Mouse (Mus musculus): ENCODE results near the gene Gm10053. TPM values are rescaled to one million over a fixed set of nuclear protein-coding genes. Genes with fewer than 3 reads are reported as not detected.
"Not testable (repeated sequence)": the region's sequence is repeated elsewhere in the genome, so short reads cannot be mapped to it uniquely, and the experiment has no call there.

Gm10053 gene
- 100 to 1,000 TPM; 198 to 308 (median 215) TPM for polyA plus RNA-seq (2017; shearing (Covaris generic))

GRCm38 (mm10) chr19:24875129-24875870, at the start of gene Gm10053:
Gene Gm10053 (plus strand): TSS chr19:24875686.
- ATAC-seq, result not testable (repeated sequence)

DNA sequence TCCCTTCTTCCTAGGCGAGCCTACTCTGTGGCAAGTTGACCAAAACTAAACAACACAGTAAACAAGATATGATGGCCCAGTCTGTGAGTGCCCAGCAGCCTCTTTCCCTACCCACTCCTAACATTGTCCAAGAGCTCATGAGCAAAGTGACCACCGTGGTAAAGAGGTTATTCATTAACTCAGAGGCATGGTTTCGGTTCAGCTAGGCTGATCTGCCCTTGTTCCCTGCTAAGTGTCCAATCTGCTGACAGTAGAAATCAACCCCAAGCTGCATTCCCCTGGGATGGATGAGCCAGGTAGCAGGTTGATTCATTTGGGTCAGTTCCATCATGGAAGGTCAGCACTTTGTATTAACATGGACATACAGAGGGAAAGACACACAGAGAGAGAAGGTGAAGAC, 33.4 kb upstream of the Gm10053 start:
- no peak for ATAC-seq

DNA sequence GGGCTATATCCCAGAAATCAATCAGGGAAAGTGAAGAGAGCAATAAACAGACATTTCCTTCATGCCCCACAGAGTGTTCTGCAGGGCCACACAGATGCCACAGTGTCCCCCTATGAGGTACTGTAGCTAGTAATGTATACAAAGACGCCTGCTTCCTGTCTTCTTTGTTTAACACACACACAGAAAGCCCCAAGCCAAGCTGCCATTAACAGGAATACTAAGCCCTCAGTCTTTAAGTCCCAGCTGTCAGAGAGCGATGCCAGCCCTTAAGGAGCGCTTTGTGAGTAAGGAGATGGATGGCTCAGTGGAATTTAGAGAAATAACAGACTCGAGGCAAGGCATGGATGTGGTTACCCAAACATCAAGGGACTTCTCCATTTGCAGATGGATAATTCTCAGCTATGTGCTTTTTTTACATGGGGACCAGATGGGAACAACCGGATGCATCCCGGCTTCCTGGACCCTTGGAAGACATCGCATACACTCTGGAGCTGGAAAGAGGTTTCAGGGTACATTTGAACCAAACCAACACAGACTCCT, 30.4 kb upstream of the Gm10053 start:
- no peak for ATAC-seq

- ATAC-seq, result no peak
Measured at GRCm38 (mm10) chr19:24848345-24848744, 27.1 kb upstream of the Gm10053 start.

DNA sequence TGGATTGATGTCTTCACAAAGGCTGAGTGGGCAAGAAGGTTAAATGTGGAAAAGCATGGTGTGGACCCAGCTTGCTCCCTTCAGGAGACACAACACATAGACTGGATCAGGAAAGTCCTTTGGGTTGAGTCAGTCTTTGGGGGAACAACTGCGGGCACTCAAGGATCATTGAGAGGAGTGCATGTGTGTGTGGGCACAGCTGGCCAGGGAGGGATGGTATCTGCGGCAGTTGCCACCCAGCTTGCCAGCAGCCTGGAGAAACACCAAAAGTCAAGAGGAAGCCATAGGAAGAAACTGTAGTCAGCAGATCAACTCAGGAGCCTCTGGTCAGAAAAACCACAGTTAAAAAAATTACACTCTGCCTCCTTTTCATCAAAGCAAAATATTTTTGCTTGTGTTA, 26.6 kb upstream of the Gm10053 start:
- no peak for ATAC-seq

- ATAC-seq, result no peak
Measured at GRCm38 (mm10) chr19:24851456-24852315, 23.8 kb upstream of the Gm10053 start.

- no peak for ATAC-seq
Measured at GRCm38 (mm10) chr19:24861276-24861611, 14.2 kb upstream of the Gm10053 start.

GRCm38 (mm10) chr19:24861612-24862451, 13.7 kb upstream of the Gm10053 start, which contains the start of gene Pgm5:
Gene Pgm5 (minus strand): TSS chr19:24861855.
- ATAC-seq, result no peak

GRCm38 (mm10) chr19:24865436-24865835, 10.1 kb upstream of the Gm10053 start:
- ATAC-seq, result no peak

GRCm38 (mm10) chr19:24871037-24871635, 4.3 kb upstream of the Gm10053 start:
- ATAC-seq, result no peak

DNA sequence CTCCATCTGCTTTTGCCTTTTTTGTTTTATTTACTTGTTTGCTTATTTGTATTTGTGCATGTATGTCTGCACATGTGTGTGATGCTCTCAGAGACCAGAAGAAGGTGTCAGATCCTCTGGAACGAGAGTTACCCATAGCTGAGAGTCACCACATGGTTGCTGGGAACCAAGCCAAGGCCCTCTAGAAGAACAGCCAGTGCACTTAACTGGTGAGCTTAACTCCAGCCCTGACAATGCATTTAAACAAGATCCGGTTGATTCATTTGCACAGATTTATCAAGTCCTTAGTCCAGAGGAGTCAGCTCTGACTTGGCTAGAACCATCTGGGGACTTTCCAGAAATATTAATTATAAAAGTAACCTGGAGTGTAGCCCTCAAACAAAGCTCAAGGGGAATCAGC, 1.6 kb upstream of the Gm10053 start:
- ATAC-seq, result no peak

DNA sequence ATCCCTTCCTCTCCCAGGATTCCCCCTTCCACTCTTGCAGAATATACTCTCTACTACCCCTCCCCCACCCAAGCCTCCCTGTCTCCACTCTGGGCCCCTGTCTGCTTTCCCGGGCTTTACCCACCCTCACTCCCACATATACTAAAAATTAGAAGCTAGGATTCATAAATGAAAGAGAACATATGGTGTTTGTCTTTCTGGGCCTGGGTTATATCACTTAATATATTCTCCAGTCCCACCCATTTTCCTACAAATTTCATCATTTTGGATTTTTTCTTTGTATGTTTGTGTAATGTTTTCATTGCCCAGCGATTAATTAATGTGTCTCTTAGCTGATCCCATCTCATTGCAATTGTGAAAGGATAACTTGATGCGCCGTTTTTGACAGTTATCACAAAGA, 5.8 kb downstream of the Gm10053 start:
- ATAC-seq, result no peak

GRCm38 (mm10) chr19:24885504-24885903, 10.0 kb downstream of the Gm10053 start:
- no peak for ATAC-seq

DNA sequence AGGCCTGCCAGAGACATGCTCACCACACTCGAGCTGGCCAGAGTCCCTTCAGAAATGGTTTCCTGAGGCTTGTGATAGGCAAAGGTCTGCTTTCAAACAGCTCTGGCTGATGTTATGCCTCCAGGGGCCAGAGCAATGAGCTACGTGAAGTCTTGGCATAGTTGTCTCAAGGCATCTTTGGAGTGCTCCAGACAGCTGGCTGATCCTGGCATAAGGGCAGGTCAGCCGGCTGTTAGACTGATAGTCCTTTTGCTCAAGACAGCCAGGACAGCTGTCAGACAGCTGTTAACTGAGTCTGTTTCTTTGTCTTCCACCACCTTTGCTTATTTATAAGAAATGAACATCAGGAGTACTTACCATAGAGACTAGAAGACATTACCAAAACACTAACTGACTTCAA, 11.4 kb downstream of the Gm10053 start:
- no peak for ATAC-seq

- no peak for ATAC-seq
Measured at GRCm38 (mm10) chr19:24896536-24896935, 21.1 kb downstream of the Gm10053 start.

GRCm38 (mm10) chr19:24897006-24897895, 21.8 kb downstream of the Gm10053 start:
- ATAC-seq, result no peak

DNA sequence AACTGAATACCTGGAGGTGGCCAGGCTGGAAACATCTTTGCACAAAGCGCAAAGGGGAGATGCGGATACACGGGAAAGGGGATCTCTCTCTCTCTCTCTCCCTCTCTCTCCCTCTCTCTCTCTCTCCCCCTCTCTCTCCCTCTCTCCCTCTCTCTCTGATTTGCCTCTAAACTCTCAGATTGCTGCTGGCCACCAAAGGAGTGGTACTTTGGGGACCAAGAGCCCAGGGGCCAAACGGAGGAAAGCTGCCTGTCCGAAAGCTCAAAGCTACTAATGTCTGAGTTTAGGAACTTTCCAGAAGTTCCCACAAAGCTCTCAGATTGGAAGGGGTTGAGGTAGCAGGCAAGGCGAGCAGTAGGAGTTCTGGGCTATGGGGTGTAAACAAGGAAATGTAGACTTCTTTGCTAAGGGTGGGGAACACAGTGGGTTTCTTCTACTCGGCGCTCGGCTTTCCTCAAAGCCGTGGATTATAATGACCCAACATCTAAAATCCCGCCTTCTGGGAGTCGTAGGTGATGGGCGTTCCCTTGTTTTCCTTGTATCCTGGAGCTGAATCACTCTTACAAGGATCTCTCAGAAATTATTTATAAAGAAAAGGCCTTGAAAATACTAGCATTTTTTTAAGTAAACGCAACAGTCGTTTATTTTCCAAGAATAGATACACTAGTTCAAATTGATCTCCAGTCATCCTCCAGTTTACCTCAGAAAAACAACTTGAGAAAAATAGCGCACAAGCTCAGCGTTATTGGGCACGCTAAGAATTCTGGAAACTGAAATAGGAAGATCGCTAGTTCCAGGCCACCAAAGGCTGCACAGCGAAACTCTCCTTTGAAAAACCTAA, 22.6 kb downstream of the Gm10053 start:
- no peak for ATAC-seq

- ATAC-seq, result no peak
Measured at GRCm38 (mm10) chr19:24898737-24899577, 23.5 kb downstream of the Gm10053 start.
